Mouse (Mus musculus) heart, adult 10 weeks (tissue): ENCODE measurements around the gene Adgrg5. TPM values are rescaled to one million over a fixed set of nuclear protein-coding genes. Genes with fewer than 3 reads are reported as not detected.

ENCODE experiments used
- polyA plus RNA-seq: library from polyadenylated mRNA; stranded (reverse); fragments of 350-450 nt; fragmentation: Illumina TruSeq; extraction: RNeasy Lipid Tissue Mini Kit (QIAGEN cat#74804); gene quantifications from one replicate; pipeline ENCODE4 v1.2.3, GENCODE M21; 2014; ENCODE audit warnings: low read depth, low replicate concordance

Gene Adgrg5
- polyA plus RNA-seq: 0.16 TPM

GRCm38 (mm10) chr8:94923405-94923804, at the start of gene Adgrg5:
Gene Adgrg5 (plus strand): TSS chr8:94923694.

GRCm38 (mm10) chr8:94876197-94876730, 47.2 kb upstream of the Adgrg5 start, which contains the start of gene Dok4:
Gene Dok4 (minus strand): TSS chr8:94876330.

GRCm38 (mm10) chr8:94917851-94918495, 5.5 kb upstream of the Adgrg5 start, which contains the start of gene Ccdc102a:
Gene Ccdc102a (minus strand): TSS chr8:94918098.

GRCm38 (mm10) chr8:94974467-94975165, 51.1 kb downstream of the Adgrg5 start, which contains the start of gene Adgrg1:
Gene Adgrg1 (plus strand): TSS chr8:94974751.

Other genes with a start within 250 kb of the Adgrg5 start
- gene Pllp, start 227.4 kb upstream of the Adgrg5 start, polyA plus RNA-seq: 1.2 TPM
- gene Ccl22, start 178.1 kb upstream of the Adgrg5 start, polyA plus RNA-seq: 0.21 TPM
- gene Cx3cl1, start 151.7 kb upstream of the Adgrg5 start, polyA plus RNA-seq: 7.1 TPM
- not detected for gene Ccl17, start 113.2 kb upstream of the Adgrg5 start, polyA plus RNA-seq
- gene Coq9, start 85.4 kb upstream of the Adgrg5 start, polyA plus RNA-seq: 569 TPM
- 68.4 TPM for gene Ciapin1, start 85.3 kb upstream of the Adgrg5 start, polyA plus RNA-seq
- 82.7 TPM for gene Polr2c, start 66.2 kb upstream of the Adgrg5 start, polyA plus RNA-seq
- 17.0 TPM for gene Dok4, start 47.4 kb upstream of the Adgrg5 start, polyA plus RNA-seq
- gene Ccdc102a, start 5.6 kb upstream of the Adgrg5 start, polyA plus RNA-seq: 5.2 TPM
- gene Adgrg1, start 51.1 kb downstream of the Adgrg5 start, polyA plus RNA-seq: 34.5 TPM
- 2.5 TPM for gene Adgrg3, start 94.0 kb downstream of the Adgrg5 start, polyA plus RNA-seq
- gene Drc7, start 131.4 kb downstream of the Adgrg5 start, polyA plus RNA-seq: not detected
- 5.9 TPM for gene Katnb1, start 157.5 kb downstream of the Adgrg5 start, polyA plus RNA-seq